Mouse (Mus musculus) frontal cortex, postnatal 25 days (tissue): ENCODE results near the gene Atp6v0a4.

Source experiments
- DNase-seq, 2 experiments: peaks; one replicate each; pipeline ENCODE4 v3.0.0; 2022; ENCODE audit warnings: low spot score in 2 of 2

Atp6v0a4 gene

DNA sequence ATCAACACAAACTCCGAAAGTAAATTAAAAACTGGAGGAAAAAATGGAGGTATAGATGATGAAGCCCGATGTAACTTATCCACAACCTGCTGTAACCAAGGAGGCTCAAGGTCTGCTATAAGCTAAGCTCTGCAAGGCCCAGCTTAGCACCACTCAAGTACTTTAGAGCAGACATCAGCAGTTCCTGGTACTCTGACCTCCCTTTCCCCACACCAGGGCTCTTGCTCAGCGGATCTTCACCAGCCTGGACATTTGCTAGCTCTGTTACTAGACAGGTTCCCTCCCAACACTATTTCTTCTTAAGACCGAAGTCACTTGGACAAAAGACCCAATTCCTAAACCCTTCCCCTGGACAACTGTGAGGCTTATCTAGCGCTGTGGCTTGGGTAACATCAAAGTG is 496 bp upstream of the Atp6v0a4 start:
- DNase-seq = no peak

DNA sequence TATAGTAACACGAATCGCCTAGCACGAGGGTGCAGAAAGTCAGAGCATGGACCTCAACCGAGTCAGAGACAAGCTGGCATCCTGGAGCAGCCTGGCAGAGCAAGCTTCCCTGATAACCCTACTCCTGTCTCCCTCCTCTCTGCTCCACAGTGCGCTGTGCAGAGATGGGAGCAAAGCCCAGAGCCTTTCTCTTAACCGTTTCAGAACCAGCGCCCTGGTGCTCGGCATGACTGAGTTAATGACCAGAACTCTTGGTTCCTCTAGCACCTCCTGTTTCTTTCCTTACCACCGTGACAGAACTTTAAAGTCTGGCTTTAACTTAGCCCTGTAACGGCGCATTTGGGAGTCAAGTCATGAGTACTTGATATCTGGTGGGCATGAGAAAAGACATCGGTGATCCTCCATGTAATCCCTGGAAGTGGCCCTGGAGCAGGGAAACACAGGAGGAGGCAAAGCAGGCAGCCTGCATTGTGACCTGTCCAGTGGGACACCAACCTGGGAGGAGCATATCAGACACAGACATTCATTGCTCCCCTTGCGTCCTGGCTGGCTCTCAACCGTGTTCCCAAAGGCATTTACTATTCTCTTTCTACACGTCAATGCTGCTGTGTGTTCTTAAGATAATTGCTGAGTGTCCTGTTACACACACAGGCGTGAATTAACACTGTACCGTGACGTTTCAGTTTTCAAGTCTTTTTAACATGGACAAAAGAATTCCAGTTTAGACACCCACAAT is 747 bp downstream of the Atp6v0a4 start:
- no peak for DNase-seq

DNA sequence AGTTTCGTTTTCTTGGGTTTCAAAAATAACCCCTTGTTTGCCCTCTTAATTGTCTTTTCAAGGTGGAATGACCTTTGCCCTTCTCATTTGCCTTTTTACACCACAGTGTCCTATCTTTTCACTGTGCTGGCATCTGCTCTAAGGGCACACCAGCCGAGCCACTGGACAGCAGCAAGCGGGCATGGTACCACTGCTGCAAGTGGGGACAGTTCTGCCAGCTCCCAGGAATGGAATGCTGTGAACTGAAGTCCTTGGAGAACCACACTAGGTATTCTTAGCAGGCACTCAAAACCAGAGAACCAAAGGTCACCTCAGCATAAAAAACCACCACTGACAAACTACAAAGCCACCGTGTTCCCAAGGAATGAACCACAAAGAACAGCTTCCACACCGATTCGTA is 1.6 kb downstream of the Atp6v0a4 start:
- no peak for DNase-seq

DNA sequence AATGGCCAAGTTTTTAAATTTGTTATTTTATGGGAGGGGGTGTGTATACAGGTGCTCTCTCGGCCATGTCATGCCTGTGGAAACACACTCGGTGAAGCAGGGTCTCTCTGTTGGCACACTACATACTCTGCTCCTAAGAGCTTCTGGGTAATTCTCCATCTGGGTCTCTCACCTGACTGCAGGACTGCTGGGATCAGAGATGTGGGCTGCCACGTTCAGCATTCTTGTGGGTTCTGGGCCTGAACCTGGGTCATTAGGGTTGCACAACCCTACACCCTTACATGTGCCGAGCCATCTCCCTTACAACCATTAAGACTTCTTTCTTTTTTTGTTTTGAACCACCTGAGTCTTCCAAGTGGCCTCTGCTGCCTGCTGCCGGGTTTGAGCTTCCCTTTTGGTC is 2.5 kb downstream of the Atp6v0a4 start:
- no peak for DNase-seq

DNA sequence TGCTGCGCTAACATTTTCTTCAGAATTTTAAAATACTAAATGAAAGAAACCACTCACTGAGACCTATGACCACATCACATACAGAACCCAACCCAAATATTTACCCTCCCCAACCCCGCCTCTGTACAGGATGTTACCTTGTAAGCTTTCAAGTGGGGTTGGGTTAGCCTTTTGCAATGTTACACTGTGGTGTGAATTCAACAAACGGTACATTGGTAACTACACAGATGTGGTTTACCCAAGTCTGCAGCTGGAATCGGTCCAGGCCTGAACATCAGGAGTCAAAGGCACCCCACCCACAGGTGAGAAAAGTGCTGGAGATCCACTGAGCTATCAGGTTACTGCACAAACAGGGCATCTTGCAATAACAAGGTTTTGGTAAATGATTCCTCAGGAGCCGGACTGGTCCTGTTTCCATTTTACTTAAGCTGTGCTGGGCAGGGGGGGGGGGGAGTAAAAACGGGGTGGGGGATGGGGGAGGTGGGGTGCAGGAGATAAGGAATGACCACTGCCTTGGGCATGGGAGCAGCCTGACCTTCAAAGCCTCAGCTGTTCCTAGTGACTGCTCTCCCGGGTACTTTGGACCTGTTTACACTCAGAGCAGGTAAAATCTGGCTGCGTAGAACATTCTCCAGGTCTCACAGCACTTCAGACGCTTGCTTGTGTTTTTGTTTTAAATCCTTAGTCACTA is 3.6 kb downstream of the Atp6v0a4 start:
- DNase-seq = no peak

GRCm38 (mm10) chr6:38118341-38118740 is 6.0 kb downstream of the Atp6v0a4 start:
- no peak for DNase-seq

DNA sequence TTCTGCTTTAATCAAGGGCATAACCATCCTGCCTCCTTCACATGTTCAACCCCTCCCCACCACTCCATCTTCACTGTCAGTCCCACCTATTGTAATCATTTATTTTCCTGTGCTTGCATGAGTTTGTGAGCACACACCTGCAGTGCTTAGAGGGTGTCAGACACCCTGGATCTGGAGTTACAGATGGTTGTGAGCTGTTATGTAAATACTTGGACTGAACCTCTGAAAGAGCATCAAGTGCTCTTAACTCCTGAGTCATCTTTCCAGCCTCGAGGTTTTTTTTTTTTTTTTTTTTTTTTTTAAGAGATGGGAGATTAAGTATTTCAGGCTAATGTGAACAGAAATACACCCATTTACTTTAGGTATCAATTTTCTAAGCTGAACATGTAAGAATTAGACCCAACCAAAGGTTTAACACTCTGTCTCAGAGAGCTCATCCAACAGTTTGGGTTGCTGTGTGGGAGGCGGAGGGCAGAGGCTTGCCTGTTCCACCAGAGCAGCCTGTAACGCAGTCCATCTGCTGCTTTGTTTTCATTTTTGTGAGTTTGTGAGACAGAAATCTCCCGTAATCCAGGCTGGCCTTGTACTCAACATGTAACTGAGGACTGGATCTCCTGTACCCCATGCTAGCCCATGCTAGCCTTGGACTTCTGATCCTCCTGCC is 8.1 kb downstream of the Atp6v0a4 start:
- no peak for DNase-seq

- no peak for DNase-seq
Observed at GRCm38 (mm10) chr6:38110859-38111258, 13.5 kb downstream of the Atp6v0a4 start.

GRCm38 (mm10) chr6:38109871-38110270 is 14.5 kb downstream of the Atp6v0a4 start:
- no peak for DNase-seq

- DNase-seq = no peak
Observed at GRCm38 (mm10) chr6:38109160-38109795, 15.1 kb downstream of the Atp6v0a4 start, which contains the start of gene Tmem213. Gene Tmem213 (plus strand): TSS chr6:38109255.

GRCm38 (mm10) chr6:38108449-38108848 is 15.9 kb downstream of the Atp6v0a4 start:
- no peak for DNase-seq

DNA sequence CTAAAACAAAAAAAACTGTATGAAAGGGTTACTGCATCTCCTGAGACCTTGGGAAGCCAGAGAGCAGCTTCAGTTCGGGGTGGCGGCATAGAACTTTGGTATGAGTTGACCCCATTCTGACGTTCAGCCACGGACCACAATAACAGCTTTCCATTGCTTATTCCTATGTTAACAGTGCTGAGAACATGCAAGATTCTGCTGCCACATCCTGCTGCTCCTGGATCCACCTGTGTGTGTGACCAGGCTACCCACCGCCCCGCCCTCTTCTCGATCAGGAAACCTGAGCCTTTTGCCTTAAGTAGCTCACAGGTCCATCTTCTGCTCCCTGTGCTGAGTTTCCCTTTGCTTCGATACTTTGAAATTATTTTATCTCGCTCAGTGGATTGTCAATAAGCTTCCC is 18.5 kb downstream of the Atp6v0a4 start:
- DNase-seq = no peak

GRCm38 (mm10) chr6:38103775-38104174 is 20.6 kb downstream of the Atp6v0a4 start:
- DNase-seq = no peak

DNA sequence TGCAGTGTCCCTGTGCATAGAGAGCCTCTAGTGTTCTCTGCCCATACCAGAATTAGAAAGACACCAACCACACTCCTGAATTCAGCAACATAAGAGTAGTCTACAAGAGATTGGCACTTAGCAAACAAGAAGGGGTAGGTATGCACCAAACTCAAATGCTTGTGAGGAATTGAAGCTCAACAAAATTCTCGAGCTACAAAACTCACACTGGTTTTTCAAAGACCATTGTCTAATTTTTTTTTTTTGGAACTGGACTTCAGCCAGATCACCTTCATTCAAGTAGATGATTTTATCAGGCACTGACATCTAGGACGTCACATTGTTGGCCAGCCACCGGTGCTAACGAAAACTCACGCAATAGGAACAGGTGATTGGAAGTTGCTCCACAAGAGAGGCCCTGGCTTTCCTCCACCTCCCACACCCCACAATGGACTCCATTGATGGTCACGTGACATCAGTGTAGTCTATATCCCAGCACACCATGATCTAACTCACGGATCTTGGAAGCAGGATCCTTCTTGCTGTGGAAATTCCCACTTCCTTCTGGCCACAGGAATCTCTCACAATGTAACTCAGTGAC is 22.1 kb downstream of the Atp6v0a4 start:
- no peak for DNase-seq

DNA sequence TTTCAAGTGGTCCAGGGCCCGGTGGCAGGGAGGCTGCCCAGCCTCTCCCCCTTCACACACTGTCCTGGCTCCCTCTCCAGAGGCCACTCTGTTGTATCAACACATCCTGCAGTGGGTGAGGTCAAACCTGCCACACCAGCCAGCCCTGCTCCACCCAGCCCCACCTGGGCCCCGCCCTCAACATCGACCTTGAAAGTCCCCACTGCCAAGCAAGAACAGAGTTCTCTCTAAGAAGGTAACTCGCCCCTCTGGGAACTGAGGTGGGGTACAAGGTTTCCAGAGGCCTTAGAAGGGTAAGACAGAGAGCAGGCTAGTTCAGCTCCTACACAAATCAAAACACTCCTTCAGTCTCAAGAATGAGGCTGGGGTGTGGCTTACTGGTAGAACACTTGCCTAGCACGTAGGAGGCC is 27.4 kb downstream of the Atp6v0a4 start:
- DNase-seq = no peak

- DNase-seq = no peak
Observed at GRCm38 (mm10) chr6:38094701-38095100, 29.7 kb downstream of the Atp6v0a4 start.

- DNase-seq = no peak
Observed at GRCm38 (mm10) chr6:38092539-38092938, 31.8 kb downstream of the Atp6v0a4 start.

DNA sequence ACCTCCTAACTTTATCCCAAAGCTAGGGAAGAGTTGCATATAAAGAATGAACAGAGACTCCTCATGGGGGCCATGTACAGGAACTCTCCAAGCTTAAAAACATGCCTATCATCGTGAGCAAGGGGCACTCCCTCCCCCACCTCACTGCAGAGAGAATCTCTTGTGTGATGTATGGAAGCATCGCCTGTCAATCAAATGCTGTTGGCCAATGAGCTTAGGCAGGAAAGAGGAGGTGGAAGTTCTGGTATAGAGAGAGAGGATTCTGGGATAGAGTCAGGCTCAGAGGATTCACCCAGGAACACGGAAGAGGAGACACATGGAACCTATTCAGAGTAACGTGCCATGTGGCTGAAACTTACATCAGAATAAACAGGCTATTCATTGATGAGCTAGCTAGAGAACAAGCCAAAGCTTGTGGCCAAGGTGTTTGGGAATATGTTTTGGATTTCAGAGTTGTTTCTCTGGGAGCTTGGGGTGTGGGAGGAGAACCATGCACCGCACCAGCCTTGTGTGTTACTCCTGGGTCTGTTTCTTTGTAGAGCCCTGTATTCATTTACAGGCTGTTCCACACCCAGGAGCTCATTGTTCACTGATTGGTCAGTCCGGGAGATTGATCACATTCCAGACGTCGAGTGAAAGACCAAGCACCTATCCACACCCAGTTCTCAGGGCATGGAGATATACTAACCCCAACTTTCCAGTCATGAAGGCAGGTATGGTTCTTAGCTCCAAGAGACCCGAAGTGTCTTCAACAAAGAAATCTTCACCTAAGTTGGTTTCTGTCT is 37.0 kb downstream of the Atp6v0a4 start:
- DNase-seq = no peak

DNA sequence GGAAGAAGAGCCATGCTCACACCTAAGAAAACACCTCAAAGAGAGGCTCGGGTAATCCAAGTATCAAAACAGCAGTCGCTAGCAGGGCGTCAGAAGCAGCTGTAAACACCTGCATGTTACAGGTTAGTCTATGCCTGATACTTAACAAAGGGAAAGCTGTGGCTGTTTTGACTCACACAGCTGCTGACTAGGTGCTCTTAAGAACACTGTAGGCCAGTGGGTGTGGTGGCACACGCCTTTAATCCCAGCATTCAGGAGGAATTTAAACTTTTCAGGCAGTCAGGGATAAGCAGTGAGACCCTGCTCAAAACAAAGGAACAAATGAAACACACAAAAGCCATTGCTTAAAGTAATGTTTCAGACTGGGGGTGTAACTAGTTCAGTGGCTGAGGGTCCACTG is 41.2 kb downstream of the Atp6v0a4 start:
- no peak for DNase-seq

DNA sequence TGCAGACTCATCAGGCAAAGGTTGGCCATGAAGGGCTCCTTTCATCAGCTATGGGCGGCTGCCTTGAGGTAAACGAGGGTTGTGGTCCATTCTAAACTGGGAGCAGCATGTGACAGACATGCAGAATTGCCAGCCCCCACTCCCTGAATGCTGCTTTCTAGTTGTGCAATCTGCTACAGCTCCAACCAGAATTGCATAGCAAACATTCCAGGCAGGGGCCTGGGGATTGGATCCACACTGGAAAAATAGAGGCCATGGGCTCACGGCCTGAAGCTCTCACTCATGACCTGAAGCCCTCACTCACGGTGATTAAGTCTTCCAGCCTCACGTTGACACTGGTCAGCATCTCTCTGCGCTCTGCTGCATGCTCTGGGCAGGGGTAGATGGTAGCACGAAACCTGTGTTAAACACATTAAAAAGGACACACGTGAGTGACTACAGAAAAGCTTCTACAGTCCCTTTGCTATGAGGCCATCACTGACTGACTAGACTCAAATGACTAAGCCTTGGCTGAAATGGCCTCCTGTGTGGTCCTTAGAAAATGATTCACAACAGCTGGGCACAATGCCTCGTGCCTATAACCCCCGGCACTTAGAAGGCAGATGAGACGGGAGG is 42.6 kb downstream of the Atp6v0a4 start:
- no peak for DNase-seq

GRCm38 (mm10) chr6:38080364-38080763 is 44.0 kb downstream of the Atp6v0a4 start:
- DNase-seq = no peak
